Mouse (Mus musculus) naive thymus-derived CD4-positive, alpha-beta T cell, adult 5 months (primary cell): Measurements from ENCODE around the gene Kdm8. TPM values are rescaled to one million over a fixed set of nuclear protein-coding genes. Genes with fewer than 3 reads are reported as not detected.

Experiments used
- polyA plus RNA-seq: library from polyadenylated mRNA; unstranded; fragments of 100-300 nt; shearing (Covaris generic); gene quantifications from one replicate; pipeline ENCODE4 v1.2.1, GENCODE M21; 2017

The Kdm8 gene
- polyA plus RNA-seq: 4.1 TPM

DNA sequence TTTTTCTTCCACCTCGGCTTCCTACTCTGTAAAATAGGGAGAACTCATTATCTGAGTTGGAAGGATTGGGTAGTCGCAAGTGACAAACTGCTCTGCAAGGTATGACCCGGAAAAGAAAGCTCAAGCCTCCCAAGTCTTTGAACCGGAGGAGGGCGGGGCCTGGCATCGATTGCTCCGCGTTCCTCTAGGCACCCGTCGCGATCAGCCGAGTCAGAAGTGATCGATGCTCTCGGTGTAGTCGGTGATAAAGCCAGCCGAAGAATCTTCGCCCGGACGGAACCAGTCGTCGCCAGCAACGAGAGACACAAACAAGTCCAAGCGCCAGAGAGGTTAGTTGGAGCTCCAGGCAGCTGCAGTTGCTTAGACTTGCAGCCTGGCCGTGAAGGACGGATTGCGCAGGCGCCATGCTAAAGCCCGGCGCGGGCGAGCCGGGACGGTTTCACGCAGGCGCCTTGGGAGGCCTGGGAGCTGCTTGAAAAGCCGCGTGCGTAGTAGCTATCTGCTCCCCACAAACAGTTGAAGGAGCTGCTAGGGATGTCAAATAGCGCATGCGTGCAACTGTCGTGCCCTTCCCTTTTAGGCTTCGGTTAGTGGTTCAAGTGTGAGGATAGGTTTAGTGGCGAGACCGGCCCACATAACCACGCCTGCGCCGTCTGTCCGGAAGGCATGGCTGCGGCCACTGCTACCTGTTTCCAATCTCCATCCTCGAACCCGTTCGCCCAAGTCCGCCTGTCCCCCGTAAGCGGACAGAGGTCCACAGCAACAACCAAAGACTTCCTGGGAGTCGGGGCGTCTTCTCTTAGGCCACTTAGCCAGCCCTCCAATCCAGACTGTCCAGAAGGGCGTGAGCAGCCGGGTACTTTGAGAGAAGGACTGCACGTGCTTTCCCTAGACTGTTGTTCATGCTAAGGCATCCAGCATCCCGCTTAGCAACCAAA is at the start of gene Kdm8:
Gene Kdm8 (plus strand): TSS at position 213 of the 938 bp plus-strand sequence.

DNA sequence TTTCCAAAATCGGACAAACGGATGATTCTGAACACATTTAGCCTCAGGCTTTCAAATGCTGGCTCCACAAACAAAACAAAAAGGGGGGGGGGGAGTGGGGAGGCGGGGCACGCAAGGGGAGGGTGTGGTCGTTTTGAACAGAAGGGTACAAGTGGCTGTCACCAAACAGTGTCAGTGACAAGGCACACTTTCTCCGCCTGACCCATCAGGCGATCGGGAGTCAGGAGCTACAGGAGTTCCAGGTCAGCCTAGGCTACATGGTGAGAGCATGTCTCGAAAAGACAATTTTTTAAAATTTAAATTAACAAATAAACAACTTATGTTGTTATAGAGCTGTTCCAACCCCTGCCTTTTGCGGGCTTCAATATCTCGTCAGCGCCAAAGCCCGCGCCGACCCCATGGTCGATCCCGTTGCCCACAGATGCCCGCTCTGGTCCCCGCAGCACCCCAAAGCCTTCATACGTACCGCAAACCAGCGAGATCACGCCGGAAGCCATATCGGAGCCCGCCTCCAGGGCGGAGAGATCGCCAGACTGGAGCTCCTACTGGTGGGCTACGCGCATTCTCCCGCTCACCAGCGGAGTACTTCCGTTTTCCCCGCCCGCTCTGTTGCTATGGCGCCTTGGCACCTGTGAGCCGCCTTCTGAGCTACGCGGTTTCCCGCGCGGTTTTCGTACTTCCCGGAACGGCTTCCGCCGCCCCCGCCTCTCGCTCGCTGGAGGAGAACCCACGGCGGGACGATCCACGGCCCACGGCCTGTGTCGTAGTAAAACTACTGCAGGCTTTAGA is 46.7 kb downstream of the Kdm8 start, which contains the start of gene Nsmce1:
Gene Nsmce1 (minus strand): TSS at position 650 of the 789 bp plus-strand sequence.

Other genes starting within 250 kb of the Kdm8 start
- gene Nsmce1, start 46.9 kb downstream of the Kdm8 start, polyA plus RNA-seq: 146 TPM
- gene Il4ra, start 107.4 kb downstream of the Kdm8 start, polyA plus RNA-seq: 824 TPM
- gene Il21r, start 158.8 kb downstream of the Kdm8 start, polyA plus RNA-seq: 664 TPM